9 mouse cellular contexts compared by ENCODE assay signal in the genomic region with DNA sequence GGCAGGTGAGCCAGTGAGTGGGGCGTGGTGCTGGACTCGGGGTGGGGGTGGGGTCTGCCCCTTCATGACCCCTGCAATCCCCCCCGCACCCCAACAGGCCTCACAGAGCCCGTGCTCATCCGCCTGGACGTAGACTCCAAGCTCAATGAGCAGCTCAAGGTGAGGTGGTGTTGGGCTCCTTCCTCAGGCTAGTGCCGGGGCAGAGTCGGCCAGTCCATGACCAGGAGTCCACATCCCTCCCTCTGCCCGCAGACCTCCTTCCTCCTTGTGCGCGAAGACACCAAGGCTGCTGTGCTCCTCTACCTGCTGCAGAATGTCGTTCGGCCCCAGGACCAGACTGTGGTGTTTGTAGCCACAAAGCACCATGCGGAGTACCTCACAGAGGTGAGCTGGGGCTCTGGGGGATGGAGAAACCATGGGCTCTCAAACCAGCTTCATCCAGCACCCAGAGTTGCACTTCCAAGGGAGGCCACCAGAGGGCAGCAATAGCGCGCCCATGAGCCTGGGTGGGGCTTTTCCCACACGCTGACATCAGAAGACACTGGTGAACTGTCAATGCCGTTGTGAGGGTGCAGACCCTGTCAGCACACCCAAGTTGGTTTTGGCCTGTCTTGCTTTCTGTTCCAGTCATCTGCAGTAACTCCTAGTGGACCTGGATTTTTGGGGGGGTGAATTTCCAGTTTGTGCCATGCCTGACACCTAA. TPM values are rescaled to one million over a fixed set of nuclear protein-coding genes. Genes with fewer than 3 reads are reported as not detected.
DNase-seq lines count a peak whose midpoint lies in the region; ATAC-seq and TF ChIP-seq lines count a peak whose summit lies in the region.
"Had no signal": no experiment of that assay in that cellular context is flagged by ENCODE, and none has a peak within 500 bp of the region (broad histone marks: within the 10 kb centered on the region; RNA-seq: fewer than 3 reads in every experiment).

No protein-coding gene starts in this region.

- TF ChIP-seq POLR2A in kidney, adult 2 months (IDR thresholded peaks at IDR 0.05; ENCODE audit: low read depth, low read length) = no peak
- TF ChIP-seq POLR2A in liver, adult 2 months (IDR thresholded peaks at IDR 0.05; ENCODE audit: extremely low read depth, insufficient read depth, low read length) = no peak

- H3K79me2 ChIP-seq in liver, adult 2 months (ENCODE audit: control insufficient read depth, insufficient read depth, low read length) = peaks cover 4% of the 10 kb centered on the region; the same call in 1 of the 2 replicates

- H3K4me3 ChIP-seq in kidney, embryonic 16.5 days (ENCODE audit: low read length) = no peak overlapping the region
- no peak overlapping the region for H3K4me3 ChIP-seq in kidney, adult 2 months (ENCODE audit: insufficient read depth, low read depth, low read length)
- no peak overlapping the region for H3K4me3 ChIP-seq in liver, adult 2 months (ENCODE audit: insufficient read depth, low read depth, low read length)
- H3K4me3 ChIP-seq: myocyte had no signal

- no peak overlapping the region for H3K27ac ChIP-seq in kidney, embryonic 16.5 days (ENCODE audit: low read length)
- peak overlapping the region; percentile 22; the same call in 1 of the 2 replicates for H3K27ac ChIP-seq in kidney, adult 2 months (ENCODE audit: insufficient read depth, low read depth, low read length)
- no peak overlapping the region for H3K27ac ChIP-seq in liver, adult 2 months (replicated peaks; ENCODE audit: insufficient read depth, low read depth, low read length)

- H3K27me3 ChIP-seq in kidney, embryonic 16.5 days (ENCODE audit: insufficient read depth, low read length) = no peaks in the 10 kb centered on the region
- H3K27me3 ChIP-seq in kidney, adult 2 months (replicated peaks; ENCODE audit: control insufficient read depth, insufficient read depth, low read length) = no peaks in the 10 kb centered on the region
- H3K27me3 ChIP-seq in liver, adult 2 months (ENCODE audit: control insufficient read depth, insufficient read depth, low read length) = no peaks in the 10 kb centered on the region

- no peak for ATAC-seq in kidney, embryonic 16.5 days (ENCODE audit: low FRiP score, low TSS enrichment)

- DNase-seq in kidney, adult 11 months = peak; percentile 75
- DNase-seq in cerebellum, postnatal 10 days = peak; percentile 91 to 94
- DNase-seq in gastrocnemius, adult 18-20 months (ENCODE audit: low spot score) = peak; percentile 69
- peak; percentile 80 for DNase-seq in kidney, adult 2 months
- DNase-seq in liver, adult 2 months (ENCODE audit: extremely low read depth, low read depth, low spot score) = peak; percentile 20
- peak; percentile 60 to 78 for DNase-seq in monocyte, adult 2 months (ENCODE audit: low read depth in 1 of 2, low spot score in 2 of 2)
- DNase-seq in spleen, postnatal 10 days (ENCODE audit: low spot score in 2 of 2) = peak; percentile 88 to 89

- WGBS in kidney, embryonic 16.5 days = 68% methylated on average over 18 of the region's 18 CpGs
- 68% methylated on average over 18 of the region's 18 CpGs for WGBS in kidney, adult 2 months
- 73% methylated on average over 18 of the region's 18 CpGs for WGBS in liver, adult 2 months

- peaks cover 89% of the 10 kb centered on the region for H3K36me3 ChIP-seq in kidney, embryonic 16.5 days (ENCODE audit: insufficient read depth, low read length)
- peaks cover 2% of the 10 kb centered on the region for H3K36me3 ChIP-seq in kidney, adult 2 months (ENCODE audit: control insufficient read depth, insufficient read depth, low read length)
- H3K36me3 ChIP-seq in liver, adult 2 months (ENCODE audit: control insufficient read depth, insufficient read depth, low read length) = peaks cover 10% of the 10 kb centered on the region; the same call in 1 of the 2 replicates

- no peak overlapping the region for H3K4me2 ChIP-seq in kidney, embryonic 16.5 days (replicated peaks; ENCODE audit: low read depth, low read length)

- peak; percentile 93 for TF ChIP-seq CTCF in kidney, adult 2 months (conservative IDR thresholded peaks at IDR 0.05; ENCODE audit: insufficient read depth, insufficient read length, low read depth, low read length)
- peak; percentile 98 for TF ChIP-seq CTCF in liver, adult 2 months (IDR thresholded peaks at IDR 0.05; ENCODE audit: low read depth, low read length)

- no peak overlapping the region for H3K9ac ChIP-seq in kidney, embryonic 16.5 days (replicated peaks; ENCODE audit: low read length)
- no peak overlapping the region for H3K9ac ChIP-seq in liver, adult 2 months (ENCODE audit: low read depth, low read length)

- H3K9me3 ChIP-seq in kidney, embryonic 16.5 days (ENCODE audit: low read length) = peaks cover 4% of the 10 kb centered on the region; the same call in 1 of the 2 replicates

- H3K4me1 ChIP-seq in kidney, embryonic 16.5 days (ENCODE audit: insufficient read depth, low read length) = no peaks in the 10 kb centered on the region
- H3K4me1 ChIP-seq in kidney, adult 2 months (ENCODE audit: control insufficient read depth, insufficient read depth, low read length) = 0 out of 2 replicates have a peak, but pooled peaks cover 3% of the 10 kb centered on the region
- H3K4me1 ChIP-seq in liver, adult 2 months (ENCODE audit: control insufficient read depth, insufficient read depth, low read length) = no peaks in the 10 kb centered on the region

RNA-seq across cellular contexts. Expression of a gene that starts 8.0 kb away (rescaled TPM):
- 53.7 and 54.8 TPM in 2 replicates for polyA plus RNA-seq in kidney, embryonic 16.5 days (2015; fragmentation: Nextera tagmentation; extraction: Ambion mirVana)
- total RNA-seq in gastrocnemius, adult 18-20 months (2021) = 10 to 100 TPM; 15.8 to 15.9 TPM
- polyA plus RNA-seq in kidney, adult 2 months (2012; rRNA removed) = 29.3 and 31.6 TPM in 2 replicates
- total RNA-seq in liver, adult 2 months (2014; rRNA removed) = 15.2 and 19.8 TPM in 2 replicates
- 24.2 and 24.6 TPM in 2 replicates for polyA plus RNA-seq in liver, adult 2 months (2012; rRNA removed)

RNA-seq across cellular contexts. Expression of a gene that starts 8.1 kb away (rescaled TPM):
- 18.0 and 18.4 TPM in 2 replicates for polyA plus RNA-seq in kidney, embryonic 16.5 days (2015; fragmentation: Nextera tagmentation; extraction: Ambion mirVana)
- 1 to 10 TPM; 7.0 to 7.5 TPM for total RNA-seq in gastrocnemius, adult 18-20 months (2021)
- 25.2 and 32.1 TPM in 2 replicates for polyA plus RNA-seq in kidney, adult 2 months (2012; rRNA removed)
- 4.4 and 5.9 TPM in 2 replicates for total RNA-seq in liver, adult 2 months (2014; rRNA removed)
- polyA plus RNA-seq in liver, adult 2 months (2012; rRNA removed) = 9.1 and 10.5 TPM in 2 replicates

RNA-seq across cellular contexts. Expression of a gene that starts 13.5 kb away (rescaled TPM):
- polyA plus RNA-seq in kidney, embryonic 16.5 days (2015; fragmentation: Nextera tagmentation; extraction: Ambion mirVana) = not detected in 2 replicates
- not detected for total RNA-seq in gastrocnemius, adult 18-20 months (2021)
- polyA plus RNA-seq in kidney, adult 2 months (2012; rRNA removed) = not detected in 2 replicates
- not detected in 2 replicates for total RNA-seq in liver, adult 2 months (2014; rRNA removed)
- not detected in 2 replicates for polyA plus RNA-seq in liver, adult 2 months (2012; rRNA removed)
- polyA plus RNA-seq: myocyte had no signal

RNA-seq across cellular contexts. Expression of a gene that starts 28.1 kb away (rescaled TPM):
- polyA plus RNA-seq in kidney, embryonic 16.5 days (2015; fragmentation: Nextera tagmentation; extraction: Ambion mirVana) = 0.66 and 0.70 TPM in 2 replicates
- not detected for total RNA-seq in gastrocnemius, adult 18-20 months (2021)
- 2.3 and 3.4 TPM in 2 replicates for polyA plus RNA-seq in kidney, adult 2 months (2012; rRNA removed)
- total RNA-seq in liver, adult 2 months (2014; rRNA removed) = 0.09 and 0.54 TPM in 2 replicates
- polyA plus RNA-seq in liver, adult 2 months (2012; rRNA removed) = 0.10 and 0.95 TPM in 2 replicates

RNA-seq across cellular contexts. Expression of a gene that starts 31.7 kb away (rescaled TPM):
- polyA plus RNA-seq in kidney, embryonic 16.5 days (2015; fragmentation: Nextera tagmentation; extraction: Ambion mirVana) = 1.5 TPM in 2 replicates
- total RNA-seq in gastrocnemius, adult 18-20 months (2021) = not detected
- polyA plus RNA-seq in kidney, adult 2 months (2012; rRNA removed) = 2.1 and 2.5 TPM in 2 replicates
- 0.09 TPM in 1 of 2 replicates, not detected in the other for total RNA-seq in liver, adult 2 months (2014; rRNA removed)
- 0.15 and 0.22 TPM in 2 replicates for polyA plus RNA-seq in liver, adult 2 months (2012; rRNA removed)

Comparison
In these comparisons a context has a peak if more than half of its experiments do, and no peak if none do; other contexts are left out.
1. DNase-seq: peak in every context shown above with its lines; median percentile 92 in cerebellum, postnatal 10 days; 88 in spleen, postnatal 10 days; 80 in kidney, adult 2 months; 75 in kidney, adult 11 months; 69 in gastrocnemius, adult 18-20 months; 69 in monocyte, adult 2 months; 20 in liver, adult 2 months.